Mouse (Mus musculus) ES-CJ7 (cell line): ENCODE results near the gene Col18a1.

ENCODE experiments used
- DNase-seq: peaks from one replicate; pipeline ENCODE4 v3.0.0; 2011; ENCODE audit warnings: low read depth, low spot score

Gene Col18a1

GRCm38 (mm10) chr10:77182804-77183331 lies 16.5 kb upstream of the Col18a1 start:
- DNase-seq: peak; percentile 72

GRCm38 (mm10) chr10:77180110-77180509 lies 13.8 kb upstream of the Col18a1 start:
- no peak for DNase-seq

- DNase-seq: peak; percentile 75
Measured at GRCm38 (mm10) chr10:77178691-77179090, 12.3 kb upstream of the Col18a1 start.

GRCm38 (mm10) chr10:77170400-77170799 lies 4.1 kb upstream of the Col18a1 start:
- no peak for DNase-seq

GRCm38 (mm10) chr10:77165318-77165945 lies 916 bp downstream of the Col18a1 start:
- DNase-seq: peak; percentile 66

- peak; percentile 84 for DNase-seq
Measured at GRCm38 (mm10) chr10:77164437-77165052, 1.8 kb downstream of the Col18a1 start.

GRCm38 (mm10) chr10:77164041-77164436 lies 2.3 kb downstream of the Col18a1 start:
- DNase-seq: no peak

GRCm38 (mm10) chr10:77163392-77163977 lies 2.9 kb downstream of the Col18a1 start:
- DNase-seq: no peak

GRCm38 (mm10) chr10:77159573-77159972 lies 6.8 kb downstream of the Col18a1 start:
- no peak for DNase-seq

GRCm38 (mm10) chr10:77158948-77159347 lies 7.4 kb downstream of the Col18a1 start:
- no peak for DNase-seq

- no peak for DNase-seq
Measured at GRCm38 (mm10) chr10:77157245-77158019, 8.9 kb downstream of the Col18a1 start.

GRCm38 (mm10) chr10:77152178-77152621 lies 14.1 kb downstream of the Col18a1 start:
- DNase-seq: peak; percentile 96

- no peak for DNase-seq
Measured at GRCm38 (mm10) chr10:77151551-77152002, 14.8 kb downstream of the Col18a1 start.

GRCm38 (mm10) chr10:77150947-77151521 lies 15.3 kb downstream of the Col18a1 start:
- no peak for DNase-seq

GRCm38 (mm10) chr10:77150016-77150415 lies 16.3 kb downstream of the Col18a1 start:
- no peak for DNase-seq

- DNase-seq: no peak
Measured at GRCm38 (mm10) chr10:77147545-77147944, 18.8 kb downstream of the Col18a1 start.

GRCm38 (mm10) chr10:77146901-77147463 lies 19.4 kb downstream of the Col18a1 start:
- no peak for DNase-seq

- DNase-seq: peak; percentile 62
Measured at GRCm38 (mm10) chr10:77145946-77146345, 20.4 kb downstream of the Col18a1 start.

- no peak for DNase-seq
Measured at GRCm38 (mm10) chr10:77144372-77144771, 22.0 kb downstream of the Col18a1 start.

GRCm38 (mm10) chr10:77142328-77142727 lies 24.0 kb downstream of the Col18a1 start:
- no peak for DNase-seq

GRCm38 (mm10) chr10:77138304-77138703 lies 28.0 kb downstream of the Col18a1 start:
- DNase-seq: peak; percentile 45
